Mouse (Mus musculus): Measurements from ENCODE around the gene Dctn3.
"Not testable (repeated sequence)": the region's sequence is repeated elsewhere in the genome, so short reads cannot be mapped to it uniquely, and the experiment has no call there.

GRCm38 (mm10) chr4:41767301-41767700, 44.3 kb upstream of the Dctn3 start:
- TF ChIP-seq CTCF (IDR thresholded peaks at IDR 0.05; ENCODE audit: control insufficient read depth, insufficient read depth, insufficient replicate concordance, low read depth, low read length); POLR2A (IDR thresholded peaks at IDR 0.05; ENCODE audit: control insufficient read depth, low read depth, low read length): not testable (repeated sequence)

All from testis, adult 2 months (tissue).